Mouse (Mus musculus) monocyte, adult 5-6 weeks (primary cell): Measurements from ENCODE around the gene Gnb3. TPM values are rescaled to one million over a fixed set of nuclear protein-coding genes. Genes with fewer than 3 reads are reported as not detected.
A peak's percentile ranks its signal among the peaks of the same experiment; 100 is the strongest.
"Not testable (repeated sequence)": the region's sequence is repeated elsewhere in the genome, so short reads cannot be mapped to it uniquely, and the experiment has no call there.

Experiments used
- ATAC-seq: fragments of 153-309, 156-312 bp; replicated peaks from 2 replicates; pipeline ENCODE4 v1.8.0; 2017; ENCODE audit warnings: mild to moderate bottlenecking; ENCODE audit not compliant: low TSS enrichment, insufficient number of reproducible peaks, severe bottlenecking, poor library complexity, low FRiP score
- total RNA-seq: library from RNA; stranded (forward); fragments of 200-1000, 200-491, 200-594 nt; gene quantifications from 3 replicates; pipeline ENCODE4 v1.2.3, GENCODE M21; 2017

The Gnb3 gene
- total RNA-seq, 1 experiment from 2014 or later: not detected

DNA sequence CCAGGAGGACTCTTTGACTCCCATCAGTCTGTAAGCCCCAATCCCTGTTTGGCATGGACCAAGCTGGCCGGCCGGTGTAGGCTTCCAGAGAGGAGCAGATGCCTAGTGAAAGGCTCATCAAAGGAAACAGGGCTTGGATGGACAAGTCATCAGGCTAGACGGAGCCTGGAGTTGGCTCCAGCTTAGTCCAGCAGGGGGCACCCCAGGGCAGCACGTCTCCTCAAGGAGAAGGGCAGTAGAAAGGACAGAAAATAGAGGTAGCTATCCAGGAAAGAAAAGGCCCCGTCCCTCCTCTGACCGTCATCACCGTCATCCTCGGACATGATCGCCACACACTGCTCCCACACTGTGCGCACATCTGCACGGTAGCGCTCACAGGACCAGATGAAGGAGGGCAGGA is 19.6 kb upstream of the Gnb3 start:
- peak; percentile 75 for ATAC-seq

DNA sequence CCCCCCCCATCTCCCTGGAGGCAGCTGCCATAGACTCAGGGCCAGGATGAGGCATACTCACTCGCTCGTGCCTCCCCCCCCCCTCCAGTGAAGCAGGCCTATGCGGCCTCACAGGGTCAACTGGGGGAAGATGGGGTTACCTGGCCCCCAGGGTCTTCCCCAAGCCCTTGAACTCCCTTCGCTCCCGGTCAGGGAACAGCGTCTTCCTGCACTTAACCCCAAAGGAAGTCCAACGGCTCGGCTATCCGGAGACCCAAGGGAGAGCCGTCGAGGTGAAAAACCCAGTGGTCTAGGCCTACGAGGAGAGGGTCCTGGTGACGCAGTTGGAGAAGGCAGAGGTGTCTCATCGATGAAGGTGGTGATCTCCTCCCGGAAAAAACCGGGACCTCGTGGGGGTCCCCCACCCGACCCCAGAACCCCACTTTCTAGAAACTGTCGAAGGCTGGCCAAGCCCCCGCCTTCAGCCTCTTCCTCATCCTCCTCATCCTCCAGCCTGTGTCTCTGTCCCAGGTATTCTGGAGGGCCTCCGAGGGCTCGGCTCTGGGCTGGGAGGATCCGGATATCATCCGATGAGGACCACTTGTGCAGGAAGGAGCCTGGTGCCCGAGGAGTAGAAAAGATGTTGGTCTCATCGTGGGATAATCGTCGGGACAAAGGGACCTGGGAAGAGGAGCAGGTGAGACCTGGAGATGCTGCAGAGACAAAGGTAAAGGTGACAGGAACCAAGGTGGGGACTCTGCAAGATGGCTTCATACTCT is 18.7 kb upstream of the Gnb3 start:
- no peak for ATAC-seq

DNA sequence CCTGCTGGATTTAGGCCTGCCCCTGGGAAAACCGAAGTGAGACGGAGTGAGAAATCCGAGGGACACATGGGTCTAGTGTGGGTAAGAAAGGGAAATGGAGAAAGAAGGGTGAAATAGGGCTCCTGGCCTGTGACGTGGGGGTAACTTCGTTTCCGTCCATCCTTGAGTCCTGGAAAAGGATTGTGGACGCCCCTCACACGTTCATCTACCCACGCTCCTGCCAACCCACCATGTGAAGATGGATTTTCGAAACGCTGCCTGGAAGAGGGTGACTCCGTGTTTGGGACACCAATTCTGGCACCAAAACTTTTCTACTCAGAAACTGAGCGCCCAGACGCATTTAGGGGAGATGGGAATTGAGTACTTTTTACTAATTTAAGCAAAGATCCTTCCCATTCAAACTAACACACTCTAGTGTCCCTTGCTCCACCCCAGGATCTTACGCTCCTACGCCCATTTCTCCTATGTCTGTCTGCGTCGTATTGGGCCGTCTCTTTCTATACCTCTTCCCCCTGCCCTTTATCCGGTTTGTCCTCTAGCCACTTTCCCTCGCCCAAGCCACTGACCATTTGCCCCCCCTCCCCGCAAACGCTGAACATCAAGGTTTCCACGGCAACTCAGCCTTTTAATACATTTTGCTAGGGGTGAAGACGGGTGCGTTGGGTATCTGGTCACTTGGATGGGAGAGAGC is 17.9 kb upstream of the Gnb3 start:
- ATAC-seq: no peak

DNA sequence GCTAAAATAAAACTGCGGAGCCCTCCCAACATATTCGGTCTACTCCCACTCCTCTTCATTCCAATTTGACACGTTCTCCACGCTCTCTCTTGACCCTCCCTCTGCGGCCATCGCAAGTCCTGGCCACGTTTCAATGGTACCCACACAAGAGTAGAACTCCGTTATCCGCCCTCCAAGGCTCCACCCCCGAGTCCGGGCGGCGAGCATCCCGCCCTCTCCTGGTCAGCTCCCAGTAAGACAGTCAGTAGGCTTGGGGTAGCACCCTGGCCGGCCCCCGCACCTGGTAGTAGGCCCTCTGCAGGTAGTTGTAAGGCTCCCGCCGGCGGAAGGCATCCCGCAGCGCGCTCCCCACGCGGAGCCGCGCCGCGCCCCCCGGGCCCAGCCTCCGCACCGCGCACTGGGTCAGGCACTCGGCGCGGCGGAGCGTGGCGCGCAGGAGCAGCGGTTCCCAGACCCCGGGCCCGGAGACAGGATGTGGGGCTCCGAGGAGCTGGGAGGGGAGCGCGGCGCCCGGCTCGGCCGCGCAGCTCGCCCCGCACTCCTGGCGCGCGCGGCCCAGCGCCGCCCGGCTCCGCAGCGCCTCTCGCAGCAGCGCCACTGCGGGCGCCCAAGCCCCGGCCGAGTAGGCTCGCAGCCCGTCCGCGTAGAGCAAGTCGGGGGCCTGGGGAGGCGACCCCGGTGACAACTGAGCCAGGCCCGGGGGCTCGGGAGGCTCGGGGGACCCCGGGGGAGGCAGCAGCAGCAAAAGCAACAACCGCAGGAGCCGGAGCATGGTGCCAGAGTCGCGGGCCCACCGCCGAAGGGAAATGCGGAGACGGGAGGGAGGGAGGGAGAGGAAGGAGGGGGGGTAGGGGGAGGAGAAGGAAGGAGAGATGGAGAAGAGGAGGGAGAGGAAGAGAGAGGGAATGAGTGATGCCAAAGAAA is 17.1 kb upstream of the Gnb3 start, which contains the start of gene P3h3:
TSS of gene P3h3 (minus strand) at position 837 of the 924 bp plus-strand sequence.
- peak; percentile 68 for ATAC-seq

DNA sequence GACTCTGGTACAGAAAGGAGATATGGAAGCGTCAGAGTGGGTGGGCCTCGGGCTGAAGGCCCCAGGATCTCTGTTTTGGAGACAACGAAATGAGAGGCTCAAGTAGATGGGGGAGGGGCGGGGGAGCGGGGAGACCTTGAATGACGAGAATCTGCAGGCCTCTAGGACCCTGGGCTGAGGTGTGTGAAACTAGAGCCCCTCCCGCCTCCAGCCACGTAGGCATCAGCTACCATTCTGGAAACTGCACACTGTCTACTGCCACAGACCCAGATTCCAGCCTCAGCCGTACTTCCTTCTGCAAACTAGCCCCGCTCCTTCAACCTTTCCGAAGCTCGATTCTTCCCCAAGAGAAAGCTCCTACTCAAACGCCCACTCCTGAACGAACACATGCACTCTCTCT is 16.2 kb upstream of the Gnb3 start:
- no peak for ATAC-seq

DNA sequence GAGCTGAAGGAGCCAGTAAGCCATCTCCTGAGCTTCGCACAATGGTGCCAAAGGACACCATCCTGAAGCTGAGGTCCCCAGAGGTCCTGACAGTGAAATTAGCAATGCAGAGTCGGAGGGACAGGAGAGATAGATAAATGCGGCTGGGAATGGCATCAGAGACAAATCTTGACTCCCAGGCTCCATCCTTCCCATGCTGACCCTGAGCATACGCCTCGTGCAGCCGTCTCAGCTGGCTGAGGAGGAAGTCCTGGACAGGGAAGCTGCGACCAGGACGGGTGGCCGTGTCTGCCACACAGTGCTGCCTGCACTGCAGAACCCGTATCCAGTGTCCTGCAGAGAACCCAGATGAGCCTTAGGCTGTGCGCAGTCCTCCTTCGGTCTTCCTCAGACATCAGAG is 14.6 kb upstream of the Gnb3 start:
- no peak for ATAC-seq

DNA sequence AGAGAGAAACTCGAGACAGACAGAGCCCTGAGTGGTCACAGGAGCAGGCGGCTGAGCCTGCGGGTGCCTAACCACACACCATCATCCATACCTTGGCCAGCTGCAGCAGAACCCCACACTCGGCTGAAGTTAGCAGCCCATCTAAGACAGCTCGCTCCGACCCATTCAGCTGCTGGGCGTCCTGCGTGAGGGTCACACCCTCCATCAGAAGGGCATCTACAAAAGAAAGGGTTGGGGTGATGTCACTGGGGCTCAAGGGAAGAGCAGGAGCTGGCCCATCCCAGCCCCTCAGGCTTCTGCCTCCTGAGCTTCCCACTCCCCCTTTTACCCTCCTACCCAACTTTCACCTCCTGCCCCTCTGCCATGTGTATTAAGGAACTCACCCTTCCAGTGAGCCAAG is 10.5 kb upstream of the Gnb3 start:
- ATAC-seq: no peak

DNA sequence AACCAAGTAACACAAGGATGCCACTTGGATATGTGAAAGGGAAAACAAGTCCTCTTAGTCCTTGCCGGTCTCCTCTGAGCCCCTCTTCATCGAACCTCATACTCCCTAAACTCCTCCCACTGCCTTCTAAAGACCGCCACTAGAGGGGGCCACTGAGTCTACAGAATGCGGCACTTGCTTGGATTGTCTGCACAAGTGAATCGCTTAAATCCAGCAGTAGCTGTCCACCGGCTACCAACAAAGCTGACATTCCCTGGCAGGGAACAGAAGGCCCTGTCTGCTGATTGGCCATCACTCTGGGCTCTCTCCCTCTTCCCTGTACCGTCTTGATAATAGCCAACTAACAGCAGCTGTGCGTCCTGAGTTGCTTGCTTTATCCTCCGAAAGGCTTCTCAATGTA is 7.2 kb upstream of the Gnb3 start:
- ATAC-seq: peak; percentile 74

DNA sequence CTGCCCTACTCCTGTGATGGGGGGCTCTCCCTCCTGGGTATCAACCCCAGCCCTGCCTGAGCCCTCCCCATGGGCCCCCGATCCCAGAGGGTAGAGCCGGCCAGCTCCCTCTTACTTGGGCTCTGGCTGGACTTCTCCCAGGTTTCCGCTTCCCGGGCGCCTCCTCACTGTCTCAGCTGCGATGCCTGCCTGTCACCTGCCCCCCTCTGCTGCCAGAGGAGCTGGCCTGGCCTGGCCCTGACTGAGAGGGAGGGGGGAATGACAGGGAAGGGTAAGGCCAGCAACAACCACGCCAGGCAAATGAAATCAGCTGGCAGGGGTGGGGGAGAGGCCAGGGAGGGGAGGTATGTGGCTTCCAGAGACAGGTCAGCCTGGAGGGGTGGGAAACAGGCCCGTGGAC is 270 bp downstream of the Gnb3 start:
- no peak for ATAC-seq

DNA sequence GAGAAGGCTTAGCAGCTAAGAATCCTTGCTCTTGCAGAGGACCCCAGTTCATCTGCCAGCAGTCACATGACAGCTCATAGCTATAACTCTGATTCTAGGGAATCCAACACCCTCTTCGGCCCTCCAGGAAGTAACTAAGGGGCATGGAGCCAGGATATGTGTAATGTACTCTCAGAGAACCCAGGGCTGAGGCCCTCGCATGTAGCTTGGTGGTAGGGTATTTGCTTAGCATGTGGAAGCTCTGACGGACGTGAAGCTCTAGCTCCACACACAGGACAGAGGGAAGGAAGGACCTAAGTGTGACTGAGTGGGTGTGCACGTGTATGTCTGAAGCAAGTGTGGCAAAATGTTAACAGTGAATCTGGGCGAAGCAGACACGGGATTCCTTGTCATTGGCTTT is 3.7 kb downstream of the Gnb3 start:
- ATAC-seq: no peak

DNA sequence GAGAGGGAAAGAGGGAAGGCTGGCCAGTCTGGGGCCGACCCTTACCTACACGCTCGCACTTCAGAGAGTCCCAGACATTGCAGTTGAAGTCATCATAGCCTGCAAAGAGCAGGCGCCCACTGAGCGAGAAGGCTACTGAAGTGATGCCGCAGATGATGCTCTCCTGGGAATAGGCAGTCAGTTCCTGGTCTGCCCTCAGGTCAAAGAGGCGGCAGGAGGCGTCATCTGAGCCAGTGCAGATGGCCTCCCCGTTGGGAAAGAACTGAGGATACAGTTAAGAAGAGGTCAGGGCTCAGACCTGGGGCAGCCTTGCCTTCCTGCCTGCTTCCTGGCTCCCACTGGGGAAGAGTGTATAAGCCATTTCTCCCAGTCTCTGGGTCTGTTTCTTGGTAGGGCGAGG is 4.5 kb downstream of the Gnb3 start:
- no peak for ATAC-seq

DNA sequence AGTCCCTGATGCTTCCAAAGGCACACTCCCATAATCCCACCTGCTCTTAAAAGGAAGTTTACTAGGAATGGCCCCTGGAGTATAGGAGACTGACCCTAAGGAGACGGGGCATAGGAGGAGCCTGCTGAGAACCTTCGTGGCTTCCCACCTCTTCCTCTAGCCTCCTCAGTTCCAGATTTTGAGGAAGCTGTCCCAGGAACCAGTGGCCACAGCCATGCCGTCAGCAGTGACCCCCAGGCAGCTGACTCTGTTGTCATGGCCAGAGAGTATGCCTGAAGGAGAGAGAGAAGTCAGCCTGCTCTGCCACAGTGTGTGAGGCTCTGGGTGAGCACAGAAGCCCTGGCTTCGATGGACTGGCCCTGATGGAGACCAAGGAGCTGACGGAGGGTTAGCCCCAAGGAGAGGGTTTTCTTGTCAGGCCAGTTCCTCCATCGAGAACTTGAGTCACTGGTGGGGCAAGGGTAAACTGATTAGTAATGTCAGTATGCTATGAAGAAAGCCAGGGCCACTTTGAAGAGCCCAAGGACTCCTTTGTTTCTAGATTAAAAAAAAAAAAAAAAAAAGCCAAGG is 5.5 kb downstream of the Gnb3 start:
- ATAC-seq: no peak

DNA sequence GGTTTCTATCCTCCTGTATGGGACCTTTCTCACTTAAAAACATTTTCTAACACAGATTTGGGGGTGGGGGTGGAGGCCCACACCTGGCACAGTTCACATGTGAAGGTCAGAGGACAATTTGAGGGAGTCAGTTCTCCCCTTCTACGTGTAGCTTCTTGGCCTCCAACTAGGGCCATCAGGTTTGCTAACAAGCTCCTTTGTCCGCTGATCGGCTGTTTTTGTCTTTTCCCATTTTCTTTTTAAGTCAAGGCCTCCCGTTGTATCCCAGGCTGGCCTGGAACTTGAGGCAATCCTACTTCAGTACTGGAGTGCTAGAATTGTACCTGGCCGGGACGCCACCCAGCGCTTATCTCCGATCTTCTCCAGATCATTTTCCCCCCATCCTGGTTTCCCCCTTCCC is 8.4 kb downstream of the Gnb3 start:
- ATAC-seq: no peak

DNA sequence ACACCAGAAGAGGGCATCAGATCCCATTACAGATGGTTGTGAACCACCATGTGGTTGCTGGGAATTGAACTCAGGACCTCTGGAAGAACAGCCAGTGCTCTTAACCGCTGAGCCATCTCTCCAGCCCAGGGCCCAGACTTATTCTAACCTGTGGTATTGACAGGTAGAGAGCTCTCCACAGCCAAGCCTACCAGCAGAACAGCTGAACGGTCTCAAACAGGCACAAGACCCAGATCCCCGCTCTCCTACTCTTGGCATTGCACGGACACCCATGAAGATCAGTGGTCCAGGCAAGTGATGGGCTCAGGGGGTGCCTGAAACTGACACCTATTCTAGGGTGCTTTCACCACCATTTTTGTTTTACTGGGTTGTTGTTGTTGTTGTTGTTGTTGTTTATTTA is 8.9 kb downstream of the Gnb3 start:
- not testable (repeated sequence) for ATAC-seq

DNA sequence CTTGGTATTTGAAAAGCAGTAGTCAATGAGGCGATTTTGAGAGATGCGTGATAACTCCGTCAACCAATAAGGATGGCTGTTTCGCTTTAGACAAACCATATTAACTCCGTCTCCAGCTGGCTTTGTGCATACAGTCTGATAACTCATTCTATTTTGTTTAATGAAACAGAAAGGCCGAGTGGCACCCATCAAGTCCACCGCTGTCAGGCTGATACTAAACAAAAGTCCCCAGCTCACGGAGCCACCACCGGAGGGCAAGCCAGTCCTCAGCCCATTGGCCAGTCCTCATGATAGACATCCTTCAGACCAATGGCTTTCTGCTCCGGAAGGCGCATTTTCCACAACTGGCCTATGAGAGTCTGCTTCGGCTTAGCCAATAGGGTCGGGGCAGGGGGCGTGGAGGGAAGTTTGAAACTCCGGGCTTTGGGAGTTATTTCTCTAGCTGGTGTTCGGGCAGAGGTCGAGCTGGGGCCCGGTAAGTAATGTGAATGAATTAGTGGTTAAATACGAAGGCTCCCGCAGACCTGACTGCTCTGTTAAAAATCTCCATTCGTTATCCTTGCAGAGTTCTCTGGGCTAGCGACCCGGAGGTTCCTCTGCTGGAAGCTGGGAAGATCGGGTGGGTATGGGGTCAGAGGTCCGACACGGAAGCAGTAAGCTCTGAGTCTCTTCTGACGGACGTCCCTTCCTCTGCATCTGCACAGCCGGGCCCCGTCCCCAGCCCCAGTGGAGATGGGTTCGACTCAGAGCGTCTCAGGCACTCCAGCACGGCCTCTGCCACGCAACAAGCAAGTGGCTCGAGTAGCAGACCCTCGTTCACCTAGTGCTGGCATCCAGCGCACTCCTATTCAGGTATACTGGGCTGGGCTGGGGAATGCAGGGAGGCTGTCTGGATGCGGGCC is 10.0 kb downstream of the Gnb3 start:
- ATAC-seq: peak; percentile 70

DNA sequence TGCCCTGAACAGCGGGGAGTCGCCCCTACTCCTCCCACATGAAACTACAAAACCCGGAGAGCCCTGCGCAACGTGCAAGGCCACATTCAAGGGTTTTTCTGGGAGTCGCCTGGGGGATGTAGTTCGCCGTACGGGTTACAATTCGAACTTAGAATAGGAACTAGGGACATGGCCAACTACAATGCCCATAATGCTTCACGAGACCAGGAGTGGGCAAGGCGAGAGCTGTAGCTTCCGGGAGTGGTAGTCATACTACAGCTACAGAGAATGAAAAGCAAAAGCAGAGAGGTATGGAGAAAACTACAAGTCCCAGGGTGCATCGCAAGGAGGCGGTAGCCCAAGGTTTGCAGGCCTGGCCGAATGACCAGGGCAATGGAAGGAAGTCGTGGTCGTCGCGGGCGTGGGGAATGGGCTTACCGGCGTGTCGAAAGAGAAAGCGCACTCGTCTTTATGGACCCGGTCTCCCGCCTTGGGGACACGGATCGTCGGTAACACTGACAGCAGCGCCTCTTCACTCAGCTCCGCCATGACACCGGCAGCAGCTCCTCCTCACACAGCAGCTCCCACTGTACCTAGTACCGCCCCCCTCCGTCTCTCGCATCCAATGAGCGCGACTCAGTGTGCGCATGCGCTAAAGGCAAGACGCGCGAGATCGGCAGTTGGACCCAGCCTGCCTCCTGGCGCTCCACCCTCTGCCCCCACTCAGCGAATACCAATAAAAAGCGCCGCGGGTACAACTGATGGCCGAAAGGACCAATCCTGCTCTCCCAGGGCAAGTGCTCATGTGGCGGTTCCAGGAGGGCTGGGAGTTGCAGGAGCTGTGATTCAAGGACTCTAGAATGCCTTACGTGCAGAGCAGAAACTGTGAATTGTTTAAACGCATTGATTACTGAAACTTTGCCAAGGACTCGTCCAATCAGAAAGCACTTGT is 10.9 kb downstream of the Gnb3 start, which contains the start of the genes Usp5 and Cdca3:
TSS of gene Usp5 (minus strand) at position 617 of the 931 bp plus-strand sequence.
TSS of gene Cdca3 (plus strand) at position 680 of the 931 bp plus-strand sequence.
- ATAC-seq: peak; percentile 88

DNA sequence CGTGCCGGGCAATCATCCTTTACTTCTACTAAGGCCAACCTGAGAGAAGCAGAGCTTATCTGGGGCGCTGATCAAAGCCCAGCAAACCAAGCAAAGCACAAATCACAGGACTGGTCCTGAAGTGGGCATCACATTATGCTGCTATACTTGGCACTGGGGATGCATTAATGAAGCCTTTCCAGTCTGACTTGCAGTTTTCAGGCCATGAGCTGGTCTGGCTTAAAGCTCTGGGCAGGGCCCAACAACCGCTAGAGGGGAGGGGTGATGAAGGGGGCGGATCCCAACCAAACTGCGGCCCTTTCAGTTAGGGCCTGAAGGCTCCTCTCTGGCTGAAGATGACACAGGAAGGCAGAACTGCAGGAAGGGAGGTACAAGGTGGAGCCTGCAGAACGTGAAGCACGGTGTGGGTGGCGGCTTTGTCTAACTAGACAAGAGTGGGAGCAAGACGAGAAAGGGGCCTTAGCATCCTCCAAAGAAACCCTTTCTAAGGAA is 11.9 kb downstream of the Gnb3 start:
- ATAC-seq: no peak
